In genomic region chr19:47067924-47068611, GRCm38 (mm10) we compare ENCODE assay signal across 8 mouse cellular contexts. TPM values are rescaled to one million over a fixed set of nuclear protein-coding genes. Genes with fewer than 3 reads are reported as not detected.
A peak's percentile ranks its signal among the peaks of the same experiment; 100 is the strongest.
DNase-seq lines count a peak whose midpoint lies in the region; ATAC-seq and TF ChIP-seq lines count a peak whose summit lies in the region.

No protein-coding gene starts in this region.

- intact Hi-C loops in heart, postnatal 36 days (cut with DNase I) = loop anchor here (1.0 kb wide), 1 partner anchor 22 kb away; the partner anchor contains the start of genes Pdcd11 and Usmg5

- TF ChIP-seq CTCF in G1E (IDR thresholded peaks at IDR 0.05; ENCODE audit: low read depth, low read length) = no peak
- TF ChIP-seq CTCF in lung, embryonic 14.5 days (IDR thresholded peaks at IDR 0.05; ENCODE audit: low read depth) = no peak; the same call in 1 of the 2 replicates

- no peaks in the 10 kb centered on the region for H3K9me3 ChIP-seq in G1E (replicated peaks)
- no peaks in the 10 kb centered on the region for H3K9me3 ChIP-seq in forebrain, embryonic 16.5 days (ENCODE audit: control insufficient read depth, low read length)
- no peaks in the 10 kb centered on the region for H3K9me3 ChIP-seq in lung, embryonic 14.5 days (ENCODE audit: low read depth, low read length)

- peak; percentile 87 for DNase-seq in G1E (ENCODE audit: low spot score)
- DNase-seq in cerebellum, adult 18-20 months = peak; percentile 82
- DNase-seq in heart, postnatal 36 days = peak; percentile 82 to 83
- peak; percentile 67 to 69 for DNase-seq in layer of hippocampus, adult 8-10 months (ENCODE audit: low spot score in 2 of 2)
- DNase-seq in lung, embryonic 14.5 days = peak; percentile 93
- peak; percentile 83 to 86 for DNase-seq in thymus, adult 18-20 months

- H3K9ac ChIP-seq in forebrain, embryonic 16.5 days (replicated peaks; ENCODE audit: low read depth, low read length) = peak overlapping the region; percentile 86
- peak overlapping the region; percentile 88 for H3K9ac ChIP-seq in lung, embryonic 14.5 days

- WGBS in forebrain, embryonic 16.5 days = under 1% methylated on average over 72 of the region's 72 CpGs
- 0% methylated on average over 62 of the region's 72 CpGs for WGBS in lung, embryonic 14.5 days

- peaks cover 19% of the 10 kb centered on the region for H3K4me1 ChIP-seq in G1E (ENCODE audit: insufficient read depth, low read depth, low read length)
- H3K4me1 ChIP-seq in forebrain, embryonic 16.5 days (replicated peaks; ENCODE audit: control insufficient read depth, insufficient read depth, low read length) = peaks cover 10% of the 10 kb centered on the region
- H3K4me1 ChIP-seq in lung, embryonic 14.5 days (ENCODE audit: insufficient read depth) = peaks cover 3% of the 10 kb centered on the region; the same call in 1 of the 2 replicates

- peak overlapping the region; percentile 91 for H3K27ac ChIP-seq in forebrain, embryonic 16.5 days (ENCODE audit: low read length)
- peak overlapping the region; percentile 88 for H3K27ac ChIP-seq in lung, embryonic 14.5 days (ENCODE audit: low read depth)

- peaks cover 45% of the 10 kb centered on the region for H3K36me3 ChIP-seq in G1E (replicated peaks)
- peaks cover 9% of the 10 kb centered on the region for H3K36me3 ChIP-seq in forebrain, embryonic 16.5 days (ENCODE audit: control insufficient read depth, insufficient read depth)
- peaks cover 24% of the 10 kb centered on the region for H3K36me3 ChIP-seq in lung, embryonic 14.5 days (ENCODE audit: insufficient read depth)

- H3K27me3 ChIP-seq in G1E (ENCODE audit: insufficient read depth, low read length) = no peaks in the 10 kb centered on the region; the same call in 1 of the 2 replicates
- H3K27me3 ChIP-seq in forebrain, embryonic 16.5 days (replicated peaks; ENCODE audit: control insufficient read depth, insufficient read depth, low read length) = no peaks in the 10 kb centered on the region
- H3K27me3 ChIP-seq in lung, embryonic 14.5 days (ENCODE audit: insufficient read depth, low read length) = no peaks in the 10 kb centered on the region

- H3K4me2 ChIP-seq in forebrain, embryonic 16.5 days (ENCODE audit: low read length) = peak overlapping the region; percentile 78
- H3K4me2 ChIP-seq in lung, embryonic 14.5 days = peak overlapping the region; percentile 80

- peak; percentile 88 for ATAC-seq in G1E (ENCODE audit: extremely low read depth, insufficient number of reproducible peaks, low FRiP score, poor library complexity, severe bottlenecking)
- peak; percentile 93 for ATAC-seq in forebrain, embryonic 16.5 days
- peak; percentile 95 for ATAC-seq in lung, embryonic 14.5 days (ENCODE audit: insufficient read depth)
- ATAC-seq in neutrophil, adult 5-6 weeks (ENCODE audit: extremely low read depth, insufficient number of reproducible peaks, low FRiP score, poor library complexity, severe bottlenecking) = peak; percentile 79

- H3K4me3 ChIP-seq in G1E (ENCODE audit: low read depth, low read length) = peak overlapping the region; percentile 91
- H3K4me3 ChIP-seq in forebrain, embryonic 16.5 days (replicated peaks; ENCODE audit: low read length) = peak overlapping the region; percentile 89
- H3K4me3 ChIP-seq in lung, embryonic 14.5 days (ENCODE audit: low read depth, low read length) = peak overlapping the region; percentile 99

RNA-seq across cellular contexts. Expression of gene Taf5, which starts 0.5 kb away (rescaled TPM):
- 18.1 and 23.0 TPM in 2 replicates for total RNA-seq in G1E (2014; fragmentation: Nextera tagmentation)
- 22.0 and 22.6 TPM in 2 replicates for total RNA-seq in G1E (2017)
- 7.4 and 10.1 TPM in 2 replicates for polyA plus RNA-seq in G1E (2012)
- 5.8 and 6.0 TPM in 2 replicates for polyA plus RNA-seq in forebrain, embryonic 16.5 days (2015; fragmentation: Nextera tagmentation; extraction: Ambion mirVana)
- total RNA-seq in heart, postnatal 36 days (2021) = 1 to 10 TPM; 3.0 to 3.3 TPM
- total RNA-seq in layer of hippocampus, adult 8-10 months (2022) = 1 to 10 TPM; 5.4 to 6.1 (median 5.7) TPM
- 9.5 and 9.7 TPM in 2 replicates for polyA plus RNA-seq in lung, embryonic 14.5 days (2014; fragmentation: Nextera tagmentation; extraction: Ambion mirVana)
- total RNA-seq in neutrophil, adult 5-6 weeks (2017) = 18.2 and 18.4 TPM in 2 replicates

RNA-seq across cellular contexts. Expression of gene Pcgf6, which starts 17.4 kb away (rescaled TPM):
- 22.7 and 25.9 TPM in 2 replicates for total RNA-seq in G1E (2014; fragmentation: Nextera tagmentation)
- 16.9 and 18.1 TPM in 2 replicates for total RNA-seq in G1E (2017)
- polyA plus RNA-seq in G1E (2012) = 14.7 and 16.6 TPM in 2 replicates
- 28.9 and 32.3 TPM in 2 replicates for polyA plus RNA-seq in forebrain, embryonic 16.5 days (2015; fragmentation: Nextera tagmentation; extraction: Ambion mirVana)
- 1 to 10 TPM; 3.0 to 3.4 TPM for total RNA-seq in heart, postnatal 36 days (2021)
- 10 to 100 TPM; 17.7 to 27.8 (median 21.1) TPM for total RNA-seq in layer of hippocampus, adult 8-10 months (2022)
- 22.8 and 26.7 TPM in 2 replicates for polyA plus RNA-seq in lung, embryonic 14.5 days (2014; fragmentation: Nextera tagmentation; extraction: Ambion mirVana)
- total RNA-seq in neutrophil, adult 5-6 weeks (2017) = 12.4 and 14.4 TPM in 2 replicates

RNA-seq across cellular contexts. Expression of gene Usmg5, which starts 22.4 kb away (rescaled TPM):
- total RNA-seq in G1E (2014; fragmentation: Nextera tagmentation) = 144 and 195 TPM in 2 replicates
- 1,057 and 1,170 TPM in 2 replicates for total RNA-seq in G1E (2017)
- 15.0 and 27.1 TPM in 2 replicates for polyA plus RNA-seq in G1E (2012)
- 1,159 and 1,247 TPM in 2 replicates for polyA plus RNA-seq in forebrain, embryonic 16.5 days (2015; fragmentation: Nextera tagmentation; extraction: Ambion mirVana)
- 1,000 to 10,000 TPM; 2,349 to 2,453 TPM for total RNA-seq in heart, postnatal 36 days (2021)
- total RNA-seq in layer of hippocampus, adult 8-10 months (2022) = 100 to 1,000 TPM; 802 to 951 (median 835) TPM
- 956 and 1,068 TPM in 2 replicates for polyA plus RNA-seq in lung, embryonic 14.5 days (2014; fragmentation: Nextera tagmentation; extraction: Ambion mirVana)
- total RNA-seq in neutrophil, adult 5-6 weeks (2017) = 103 and 125 TPM in 2 replicates

RNA-seq across cellular contexts. Expression of gene Pdcd11, which starts 22.5 kb away (rescaled TPM):
- total RNA-seq in G1E (2014; fragmentation: Nextera tagmentation) = 27.2 and 27.5 TPM in 2 replicates
- 29.3 and 30.9 TPM in 2 replicates for total RNA-seq in G1E (2017)
- 32.9 and 37.5 TPM in 2 replicates for polyA plus RNA-seq in G1E (2012)
- polyA plus RNA-seq in forebrain, embryonic 16.5 days (2015; fragmentation: Nextera tagmentation; extraction: Ambion mirVana) = 7.5 and 8.1 TPM in 2 replicates
- 10 to 100 TPM; 10.3 to 10.8 TPM for total RNA-seq in heart, postnatal 36 days (2021)
- total RNA-seq in layer of hippocampus, adult 8-10 months (2022) = 10 to 100 TPM; 17.0 to 19.7 (median 18.8) TPM
- 11.5 and 13.3 TPM in 2 replicates for polyA plus RNA-seq in lung, embryonic 14.5 days (2014; fragmentation: Nextera tagmentation; extraction: Ambion mirVana)
- total RNA-seq in neutrophil, adult 5-6 weeks (2017) = 19.6 and 23.2 TPM in 2 replicates

RNA-seq across cellular contexts. Expression of gene Nt5c2, which starts 53.1 kb away (rescaled TPM):
- total RNA-seq in G1E (2014; fragmentation: Nextera tagmentation) (148 TPM in 2 replicates), G1E (2017) (136 and 158 TPM in 2 replicates)
- 7.2 and 17.0 TPM in 2 replicates for polyA plus RNA-seq in G1E (2012)
- 76.8 and 81.4 TPM in 2 replicates for polyA plus RNA-seq in forebrain, embryonic 16.5 days (2015; fragmentation: Nextera tagmentation; extraction: Ambion mirVana)
- total RNA-seq in heart, postnatal 36 days (2021) = 10 to 100 TPM; 59.6 to 61.2 TPM
- total RNA-seq in layer of hippocampus, adult 8-10 months (2022) = 100 to 1,000 TPM in 1 of 4 experiments, 10 to 100 TPM in 3; 72.5 to 101 (median 83.1) TPM
- 69.5 and 81.2 TPM in 2 replicates for polyA plus RNA-seq in lung, embryonic 14.5 days (2014; fragmentation: Nextera tagmentation; extraction: Ambion mirVana)
- 79.9 and 87.5 TPM in 2 replicates for total RNA-seq in neutrophil, adult 5-6 weeks (2017)

Comparison
In these comparisons a context has a peak if more than half of its experiments do, and no peak if none do; other contexts are left out.
1. Peak in every context shown above with its lines: DNase-seq, ATAC-seq, H3K4me3 ChIP-seq and H3K27ac ChIP-seq.